Mouse (Mus musculus) liver, postnatal 0 days (tissue): ENCODE data around the gene Coro2a. TPM values are rescaled to one million over a fixed set of nuclear protein-coding genes. Genes with fewer than 3 reads are reported as not detected.
A peak's percentile ranks its signal among the peaks of the same experiment; 100 is the strongest.

Experiments used
- ATAC-seq: fragments of 200-750 bp; cut with Nextera tagmentation; 2 replicates; pipeline ENCODE4 v1.8.0; 2017; ENCODE audit warnings: mild to moderate bottlenecking, moderate library complexity
- DNase-seq: peaks from one replicate; pipeline ENCODE4 v3.0.0-alpha.2; 2016
- H3K27ac ChIP-seq: fragments of 300-500 bp; sonication (generic); 2 replicates; pipeline ENCODE4 v1.5.1; 2014; ENCODE audit warnings: antibody characterized with exemption, moderate library complexity, mild to moderate bottlenecking, low read depth
- H3K27me3 ChIP-seq: fragments of 300-500 bp; sonication (generic); 2 replicates; pipeline ENCODE4 v1.6.1; 2014; ENCODE audit warnings: low read length, control low read depth, mixed read lengths; ENCODE audit not compliant: insufficient read depth
- H3K36me3 ChIP-seq: fragments of 300-500 bp; sonication (generic); replicated peaks from 2 replicates; pipeline ENCODE4 v1.6.1; 2014; ENCODE audit warnings: mild to moderate bottlenecking, control low read depth, low read length, moderate library complexity, mixed read lengths; ENCODE audit not compliant: insufficient read depth
- H3K4me1 ChIP-seq: fragments of 300-500 bp; sonication (generic); 2 replicates; pipeline ENCODE4 v1.6.1; 2014; ENCODE audit warnings: antibody characterized with exemption, mild to moderate bottlenecking, control low read depth; ENCODE audit not compliant: insufficient read depth
- H3K4me2 ChIP-seq: fragments of 300-500 bp; sonication (generic); 2 replicates; pipeline ENCODE4 v1.6.1; 2014; ENCODE audit warnings: low read depth, mild to moderate bottlenecking, low read length, moderate library complexity, mixed read lengths
- H3K4me3 ChIP-seq: fragments of 300-500 bp; sonication (generic); 2 replicates; pipeline ENCODE4 v1.5.1; 2014; ENCODE audit warnings: low read depth, low read length
- H3K9ac ChIP-seq: fragments of 300-500 bp; sonication (generic); replicated peaks from 2 replicates; pipeline ENCODE4 v1.6.1; 2014; ENCODE audit warnings: mild to moderate bottlenecking, moderate library complexity
- H3K9me3 ChIP-seq: fragments of 300-500 bp; sonication (generic); 2 replicates; pipeline ENCODE4 v1.6.1; 2016; ENCODE audit warnings: mild to moderate bottlenecking, control low read depth, low read length, mixed read lengths
- CTCF ChIP-seq: sonication (generic); IDR thresholded peaks from 2 replicates; pipeline ENCODE4 v1.5.1; 2016; ENCODE audit warnings: antibody characterized with exemption, low read depth
- EP300 ChIP-seq: IDR thresholded peaks from 2 replicates; pipeline ENCODE4 v1.6.1; 2016; ENCODE audit warnings: antibody characterized with exemption, low read depth, mild to moderate bottlenecking
- WGBS: fragments of 180-500 bp; shearing (Covaris S2); extraction: QIAGEN DNeasy Blood & Tissue Kit; methylation state at CpG from one replicate; pipeline ENCODE4 v1.1.7; 2014; ENCODE audit not compliant: insufficient replicate concordance; 5-methylcytosine and 5-hydroxymethylcytosine counted together
- polyA plus RNA-seq: library from polyadenylated mRNA; unstranded; fragments of >200 nt; fragmentation: Nextera tagmentation; extraction: Ambion mirVana; gene quantifications from 2 replicates; pipeline ENCODE4 v1.2.1, GENCODE M21; 2015

Gene Coro2a
- polyA plus RNA-seq, 1 experiment from 2014 or later = 2.2 TPM

DNA sequence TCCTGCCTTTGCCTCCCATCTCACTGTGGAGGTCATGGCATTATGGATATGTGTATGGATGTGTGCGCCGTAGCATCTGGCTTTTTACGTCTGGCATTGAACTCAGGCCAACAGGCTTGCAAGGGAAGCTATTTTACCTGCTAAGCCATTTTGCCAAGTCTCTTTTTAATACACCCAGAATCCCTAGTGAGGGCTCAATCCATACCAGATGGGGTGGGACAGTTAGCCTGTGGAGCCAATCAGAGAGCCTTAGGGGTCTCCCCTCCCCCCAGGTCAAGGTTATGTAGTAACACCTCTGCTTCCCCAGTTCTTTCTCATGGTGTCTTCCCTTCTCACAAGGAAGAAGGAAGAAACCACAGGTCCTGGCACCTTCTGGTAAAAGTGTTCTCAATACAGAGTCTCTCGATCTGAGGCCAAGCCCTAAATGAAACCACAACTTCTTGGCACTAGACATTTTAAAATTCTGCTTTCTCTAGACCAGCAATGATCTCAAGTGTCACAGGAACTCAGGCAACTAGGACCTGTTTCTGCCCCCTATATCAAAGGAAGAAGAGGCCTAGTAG lies 36.5 kb downstream of the Coro2a start:
- Histone ChIP-seq H3K27me3 (no peaks in the 10 kb centered on the region), H3K4me2 (no peak overlapping the region), H3K9ac (no peak overlapping the region), H3K36me3 (no peaks in the 10 kb centered on the region), H3K4me1 (peaks cover 23% of the 10 kb centered on the region), H3K4me3 (no peak overlapping the region), H3K27ac (peak overlapping the region; percentile 52), H3K9me3 (no peaks in the 10 kb centered on the region)
- TF ChIP-seq EP300 (no peak), CTCF (no peak)
- no peak for ATAC-seq
- 67% methylated on average over 4 of the region's 4 CpGs for WGBS
- no peak for DNase-seq

DNA sequence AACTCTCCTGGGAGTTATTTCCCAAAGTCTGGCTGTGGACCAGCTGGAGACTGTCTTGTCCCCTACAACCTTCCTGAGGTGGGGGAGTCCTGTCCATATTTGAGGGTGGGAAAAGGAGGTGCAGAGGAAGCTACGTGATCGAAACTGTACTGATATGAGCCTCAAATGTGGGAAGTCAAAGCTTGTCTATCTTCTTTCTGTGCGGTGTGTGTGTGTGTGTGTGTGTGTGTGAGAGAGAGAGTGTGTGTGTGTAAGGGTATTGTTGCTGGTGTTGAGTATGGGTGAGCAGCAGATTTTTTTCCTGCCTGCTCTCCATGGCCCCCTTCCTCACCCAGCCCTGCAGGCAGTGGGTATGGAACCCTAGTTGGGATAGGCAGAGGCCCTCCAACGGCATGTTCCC lies 37.8 kb downstream of the Coro2a start:
- TF ChIP-seq CTCF (no peak), EP300 (no peak)
- no peaks in the 10 kb centered on the region for H3K36me3 ChIP-seq
- H3K27ac ChIP-seq = peak overlapping the region; percentile 51
- ATAC-seq = peak; percentile 19; the same call in 1 of the 2 replicates
- WGBS = 25% methylated on average over 4 of the region's 4 CpGs
- DNase-seq = no peak
- H3K4me3 ChIP-seq = 0 out of 2 replicates have a peak overlapping the region, but pooled peaks have one; percentile 6
- H3K9ac ChIP-seq = no peak overlapping the region
- peaks cover 24% of the 10 kb centered on the region for H3K4me1 ChIP-seq
- H3K27me3 ChIP-seq = no peaks in the 10 kb centered on the region
- peak overlapping the region; percentile 55 for H3K4me2 ChIP-seq
- no peaks in the 10 kb centered on the region for H3K9me3 ChIP-seq

DNA sequence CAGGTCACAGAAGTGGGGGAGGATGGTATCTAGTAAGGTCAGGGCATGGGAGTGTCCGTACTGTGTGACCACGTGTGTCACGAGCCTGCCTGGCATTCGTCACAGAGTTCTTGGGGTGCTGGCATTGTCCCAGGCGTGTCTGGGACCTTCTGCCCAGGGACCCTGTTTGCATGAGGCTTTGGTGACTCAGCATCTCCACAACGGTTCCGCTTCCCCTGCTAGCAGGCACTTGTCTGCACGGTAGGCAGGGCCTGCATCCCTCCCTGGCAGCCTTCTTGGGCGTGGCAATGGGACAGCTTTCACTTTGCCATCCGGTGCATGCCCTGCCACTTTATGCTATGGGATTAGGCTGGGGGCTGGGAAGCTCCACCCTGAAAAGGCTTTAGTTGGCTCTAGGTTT lies 38.2 kb downstream of the Coro2a start:
- H3K36me3 ChIP-seq = no peaks in the 10 kb centered on the region
- H3K27me3 ChIP-seq = no peaks in the 10 kb centered on the region
- 0 out of 2 replicates have a peak overlapping the region, but pooled peaks have one; percentile 6 for H3K4me3 ChIP-seq
- 25% methylated on average over 10 of the region's 10 CpGs for WGBS
- no peak overlapping the region for H3K9ac ChIP-seq
- H3K9me3 ChIP-seq = no peaks in the 10 kb centered on the region
- peak; percentile 71 for DNase-seq
- peak; percentile 84 for ATAC-seq
- peak overlapping the region; percentile 55 for H3K4me2 ChIP-seq
- peaks cover 28% of the 10 kb centered on the region for H3K4me1 ChIP-seq
- TF ChIP-seq CTCF (no peak), EP300 (no peak)
- peak overlapping the region; percentile 51 for H3K27ac ChIP-seq

DNA sequence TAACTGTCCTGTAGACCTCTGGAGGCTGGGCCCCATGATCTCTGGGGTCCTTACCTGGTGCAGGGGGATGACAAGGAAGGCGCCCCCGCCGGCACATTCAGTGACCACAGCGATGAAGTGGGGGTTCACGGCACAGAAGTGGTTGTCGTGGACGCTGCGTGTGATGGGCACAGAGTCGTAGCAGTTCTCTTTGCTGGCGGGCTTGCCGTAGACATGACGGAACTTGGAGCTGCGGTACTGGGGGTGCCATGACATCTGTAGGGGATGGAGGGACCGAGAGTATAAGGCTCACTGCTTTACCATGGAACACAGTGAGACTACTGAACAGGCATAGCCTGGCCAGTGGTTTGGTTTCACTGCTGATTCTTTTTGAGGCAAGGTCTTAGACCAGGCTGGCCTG lies 39.2 kb downstream of the Coro2a start:
- Histone ChIP-seq H3K9me3 (no peaks in the 10 kb centered on the region), H3K27me3 (no peaks in the 10 kb centered on the region), H3K4me3 (no peak overlapping the region), H3K36me3 (no peaks in the 10 kb centered on the region), H3K4me2 (no peak overlapping the region), H3K9ac (no peak overlapping the region), H3K27ac (0 out of 2 replicates have a peak overlapping the region, but pooled peaks have one; percentile 11), H3K4me1 (peaks cover 30% of the 10 kb centered on the region)
- DNase-seq (no peak), ATAC-seq (no peak)
- WGBS = 89% methylated on average over 14 of the region's 14 CpGs
- no peak for TF ChIP-seq CTCF
- TF ChIP-seq EP300 = no peak

DNA sequence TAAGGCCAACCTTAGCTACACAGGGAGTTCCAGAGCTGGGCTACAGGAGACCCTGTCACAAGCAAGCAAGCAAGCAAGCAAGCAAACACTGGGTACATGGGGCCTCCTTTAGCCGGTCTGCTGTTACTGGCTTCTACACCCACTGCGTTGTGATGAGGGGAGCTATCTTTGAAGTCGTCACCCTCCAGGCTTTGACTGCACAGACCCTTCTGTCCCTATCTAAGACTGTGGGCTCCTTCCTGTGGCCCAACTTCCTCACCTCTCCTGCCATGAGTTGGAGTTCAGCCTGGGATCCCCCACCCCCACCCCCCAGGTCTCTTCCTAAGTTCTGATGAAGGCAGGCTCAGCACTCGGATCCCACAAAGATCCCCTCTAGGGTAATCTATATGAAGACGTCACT lies 40.0 kb downstream of the Coro2a start:
- Histone ChIP-seq H3K4me1 (peaks cover 29% of the 10 kb centered on the region), H3K9me3 (no peaks in the 10 kb centered on the region), H3K27me3 (no peaks in the 10 kb centered on the region), H3K36me3 (no peaks in the 10 kb centered on the region), H3K27ac (no peak overlapping the region), H3K4me2 (no peak overlapping the region), H3K4me3 (no peak overlapping the region), H3K9ac (no peak overlapping the region)
- no peak for TF ChIP-seq CTCF
- TF ChIP-seq EP300 = no peak
- DNase-seq (no peak), ATAC-seq (no peak)
- 52% methylated on average over 5 of the region's 5 CpGs for WGBS

DNA sequence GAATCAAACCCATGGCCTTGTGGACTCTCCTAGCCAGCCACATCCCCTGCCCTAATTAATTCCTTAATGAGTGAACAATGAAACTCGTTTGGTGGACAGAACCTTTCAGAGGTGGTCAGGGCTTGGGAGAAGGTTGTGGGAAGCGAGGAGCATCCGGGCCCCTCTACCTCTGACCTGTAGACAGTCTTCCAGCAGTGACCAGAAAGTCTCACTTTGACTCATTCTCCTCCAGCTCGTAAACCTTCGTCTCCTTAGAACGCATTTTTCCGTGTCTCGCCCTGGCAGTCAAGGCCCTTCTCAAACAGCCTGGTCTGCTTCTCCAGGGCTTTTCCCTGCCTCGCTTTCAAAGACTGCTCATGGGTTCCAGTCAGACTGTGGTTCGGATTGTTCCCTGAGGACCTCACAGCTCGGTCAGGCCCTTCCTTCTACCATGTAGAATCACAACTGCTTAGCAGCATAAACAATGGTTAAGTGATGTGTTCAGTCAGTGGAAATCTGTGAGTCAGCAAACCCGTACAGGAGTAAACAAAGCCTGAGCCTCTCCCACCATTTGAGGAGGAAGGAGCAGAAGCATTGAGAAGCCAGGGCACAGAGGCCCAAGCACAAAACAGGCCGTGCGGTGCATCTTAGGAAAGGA lies 41.8 kb downstream of the Coro2a start:
- DNase-seq = no peak
- Histone ChIP-seq H3K4me2 (no peak overlapping the region), H3K27ac (no peak overlapping the region), H3K9me3 (no peaks in the 10 kb centered on the region), H3K27me3 (no peaks in the 10 kb centered on the region), H3K4me1 (peaks cover 34% of the 10 kb centered on the region), H3K36me3 (no peaks in the 10 kb centered on the region), H3K4me3 (no peak overlapping the region), H3K9ac (no peak overlapping the region)
- no peak for ATAC-seq
- WGBS = 80% methylated on average over 14 of the region's 14 CpGs
- no peak for TF ChIP-seq CTCF
- TF ChIP-seq EP300 = no peak
